Mouse (Mus musculus): ENCODE data around the gene Gm28308. TPM values are rescaled to one million over a fixed set of nuclear protein-coding genes. Genes with fewer than 3 reads are reported as not detected.

Gm28308 gene
- polyA plus RNA-seq, 1 experiment from 2014 or later: not detected

DNA sequence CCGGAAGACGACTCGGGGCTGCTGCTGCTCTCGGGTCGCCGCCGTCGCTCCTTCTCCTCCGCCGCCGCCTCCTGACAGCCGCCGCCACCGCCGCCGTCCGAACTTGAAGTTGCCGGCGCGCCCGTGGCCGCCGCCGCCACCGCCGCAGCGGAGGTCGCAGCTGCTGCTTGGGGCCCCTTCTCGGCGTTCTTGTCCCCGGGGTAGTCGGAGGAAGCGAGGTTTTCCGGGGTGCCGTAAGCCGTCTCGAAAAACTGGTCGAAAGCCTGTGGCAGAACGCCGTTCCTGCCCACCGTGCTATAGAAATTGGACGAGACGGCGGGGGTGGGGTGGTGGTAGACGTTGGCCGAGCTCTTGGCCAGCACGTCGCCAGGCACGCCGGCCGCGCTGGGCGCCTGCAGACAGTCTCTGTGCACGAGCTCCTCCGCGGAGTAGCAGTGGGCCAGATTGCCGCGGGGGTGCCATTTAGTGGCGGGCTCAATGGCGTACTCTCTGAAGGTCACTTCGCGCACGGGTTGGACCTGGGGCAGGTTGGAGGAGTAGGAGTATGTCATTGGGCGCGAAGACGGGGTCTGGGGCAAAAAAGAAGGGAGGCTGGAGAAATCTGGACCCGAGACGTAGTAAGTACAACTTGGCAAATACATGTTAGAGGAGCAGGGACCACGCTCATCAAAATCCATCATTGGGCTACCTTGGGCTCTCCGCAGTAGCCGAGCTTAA is 32.1 kb upstream of the Gm28308 start:
- ATAC-seq (ENCODE audit: low read depth) (no peak), DNase-seq (no peak)
- peak overlapping the region; percentile 18; the same call in 1 of the 2 replicates for H3K4me3 ChIP-seq (replicated peaks)
- no peaks in the 10 kb centered on the region for H3K9me3 ChIP-seq (replicated peaks)
- H3K27me3 ChIP-seq: peaks cover 100% of the 10 kb centered on the region
- H3K27ac ChIP-seq: no peak overlapping the region
- no peaks in the 10 kb centered on the region for H3K36me3 ChIP-seq
- no peak overlapping the region for H3K4me2 ChIP-seq
- no peak overlapping the region for H3K9ac ChIP-seq
- WGBS (ENCODE audit: insufficient replicate concordance): 2% methylated on average over 69 of the region's 71 CpGs
- 0 out of 2 replicates have a peak, but pooled peaks cover 2% of the 10 kb centered on the region for H3K4me1 ChIP-seq (replicated peaks)

DNA sequence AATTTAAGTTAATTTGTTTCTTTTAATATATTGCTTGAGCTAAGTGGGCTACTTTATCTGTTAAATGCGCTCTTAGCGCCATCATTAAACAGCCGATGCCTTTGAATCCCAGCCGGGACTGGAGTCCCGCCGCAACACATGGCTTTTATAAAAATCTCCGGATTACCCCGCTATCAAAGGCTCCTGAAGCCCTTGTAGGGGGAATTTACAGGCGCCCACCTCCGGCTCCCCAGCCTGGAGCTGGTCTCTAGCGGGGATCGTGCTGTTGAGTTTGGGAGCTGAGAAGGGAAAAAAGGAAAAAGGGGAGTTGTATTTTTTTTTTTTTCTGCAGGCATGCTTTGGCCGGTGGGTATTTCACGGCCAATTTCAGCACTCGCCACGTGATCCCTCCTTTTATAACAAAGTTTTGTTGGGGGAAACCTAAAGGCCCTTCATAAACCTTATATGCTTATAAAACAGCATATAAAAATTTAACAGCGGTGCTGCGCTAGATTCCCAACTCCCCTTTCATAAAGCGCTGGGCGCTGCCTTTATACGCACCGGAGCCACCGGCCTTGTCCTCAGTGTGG is 31.4 kb upstream of the Gm28308 start:
- Histone ChIP-seq H3K4me3 (replicated peaks) (0 out of 2 replicates have a peak overlapping the region, but pooled peaks have one; percentile 18), H3K36me3 (no peaks in the 10 kb centered on the region), H3K4me1 (replicated peaks) (0 out of 2 replicates have a peak, but pooled peaks cover 2% of the 10 kb centered on the region), H3K27ac (no peak overlapping the region), H3K9me3 (replicated peaks) (no peaks in the 10 kb centered on the region), H3K9ac (no peak overlapping the region), H3K4me2 (no peak overlapping the region), H3K27me3 (peaks cover 100% of the 10 kb centered on the region)
- no peak for ATAC-seq (ENCODE audit: low read depth)
- no peak for DNase-seq
- WGBS (ENCODE audit: insufficient replicate concordance): 3% methylated on average over 23 of the region's 23 CpGs

- ATAC-seq (ENCODE audit: low read depth): no peak
- Histone ChIP-seq H3K27ac (no peak overlapping the region), H3K27me3 (peaks cover 99% of the 10 kb centered on the region), H3K9me3 (replicated peaks) (no peaks in the 10 kb centered on the region), H3K4me2 (no peak overlapping the region), H3K4me1 (replicated peaks) (0 out of 2 replicates have a peak, but pooled peaks cover 2% of the 10 kb centered on the region), H3K9ac (no peak overlapping the region), H3K36me3 (no peaks in the 10 kb centered on the region), H3K4me3 (replicated peaks) (no peak overlapping the region)
- DNase-seq: no peak
- WGBS (ENCODE audit: insufficient replicate concordance): 3% methylated on average over 12 of the region's 12 CpGs
Measured at GRCm38 (mm10) chr6:52243681-52244121, 30.6 kb upstream of the Gm28308 start.

GRCm38 (mm10) chr6:52242801-52243332 is 29.7 kb upstream of the Gm28308 start:
- 0 out of 2 replicates have a peak, but pooled peaks cover 2% of the 10 kb centered on the region for H3K4me1 ChIP-seq (replicated peaks)
- no peaks in the 10 kb centered on the region for H3K9me3 ChIP-seq (replicated peaks)
- DNase-seq: no peak
- H3K36me3 ChIP-seq: no peaks in the 10 kb centered on the region
- WGBS (ENCODE audit: insufficient replicate concordance): 4% methylated on average over 4 of the region's 4 CpGs
- H3K4me2 ChIP-seq: no peak overlapping the region
- no peak for ATAC-seq (ENCODE audit: low read depth)
- H3K27me3 ChIP-seq: peaks cover 99% of the 10 kb centered on the region
- H3K9ac ChIP-seq: no peak overlapping the region
- no peak overlapping the region for H3K4me3 ChIP-seq (replicated peaks)
- H3K27ac ChIP-seq: no peak overlapping the region

DNA sequence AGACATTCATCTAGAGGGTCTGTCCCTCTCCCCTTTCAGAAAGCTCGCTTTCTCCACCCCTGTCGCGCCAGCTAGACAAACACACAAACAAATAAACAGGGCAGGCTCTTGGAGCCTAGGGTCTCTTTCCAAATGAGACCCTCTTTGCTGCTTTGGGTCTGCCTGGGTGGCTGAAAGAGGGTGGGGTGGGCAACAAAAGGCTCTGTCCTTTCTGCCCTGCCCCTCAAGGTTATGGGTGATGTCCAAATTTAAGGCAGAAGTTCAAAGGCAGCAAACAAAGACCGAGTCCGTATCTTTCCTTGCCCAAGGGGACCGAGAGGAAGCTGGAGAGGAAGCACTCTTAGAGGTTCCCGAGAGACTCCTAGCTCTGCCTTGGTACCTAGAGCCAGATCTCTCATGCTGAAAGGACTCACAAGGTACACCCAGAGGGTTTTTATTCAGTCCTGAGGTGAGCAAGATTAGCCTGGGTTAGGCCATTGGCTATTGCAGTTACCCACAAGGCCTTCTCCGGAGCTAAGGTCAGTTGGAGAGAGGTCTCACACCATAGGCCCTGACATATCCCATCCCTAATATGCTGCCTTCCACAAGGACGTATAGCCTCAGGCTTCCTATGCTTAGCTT is 28.0 kb upstream of the Gm28308 start:
- H3K4me1 ChIP-seq (replicated peaks): 0 out of 2 replicates have a peak, but pooled peaks cover under 1% of the 10 kb centered on the region
- peaks cover 99% of the 10 kb centered on the region for H3K27me3 ChIP-seq
- DNase-seq (no peak), ATAC-seq (ENCODE audit: low read depth) (no peak)
- no peak overlapping the region for H3K9ac ChIP-seq
- no peak overlapping the region for H3K4me2 ChIP-seq
- no peaks in the 10 kb centered on the region for H3K9me3 ChIP-seq (replicated peaks)
- H3K27ac ChIP-seq: no peak overlapping the region
- H3K36me3 ChIP-seq: no peaks in the 10 kb centered on the region
- 2% methylated on average over 9 of the region's 9 CpGs for WGBS (ENCODE audit: insufficient replicate concordance)
- H3K4me3 ChIP-seq (replicated peaks): no peak overlapping the region

DNA sequence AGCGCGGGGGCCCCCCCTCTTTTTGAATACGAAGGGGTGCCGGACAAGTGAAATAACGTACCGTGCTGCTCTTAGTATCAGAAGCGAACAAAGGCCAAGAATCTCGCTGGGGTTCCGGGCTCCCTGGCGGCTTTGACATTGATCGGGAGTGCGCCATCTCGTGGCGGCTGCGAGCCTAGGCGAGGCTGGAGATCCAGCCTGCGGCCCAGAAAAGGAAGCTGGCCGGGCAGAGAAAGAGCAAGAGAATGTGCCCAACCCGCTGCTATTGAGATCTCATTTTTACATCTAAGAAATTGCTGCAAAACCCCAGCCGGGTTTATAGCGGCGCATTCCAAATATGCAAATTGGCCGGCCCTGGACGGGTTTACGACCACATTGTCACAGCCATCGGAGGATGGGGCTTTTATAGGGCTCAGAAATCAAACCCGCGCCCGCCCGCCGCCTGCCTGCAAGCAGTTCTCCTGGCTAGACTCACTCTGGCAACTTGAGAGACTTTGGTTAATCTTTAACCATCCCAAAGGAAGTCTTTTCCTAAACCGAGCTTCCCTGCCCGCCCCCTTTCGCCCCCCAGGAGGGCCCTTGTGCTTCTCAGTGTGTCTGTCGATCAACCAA is 27.4 kb upstream of the Gm28308 start, which contains the start of gene Hoxa10:
Hoxa10 (minus strand) TSS at position 466 of the 612 bp plus-strand sequence.
- Histone ChIP-seq H3K27me3 (peaks cover 99% of the 10 kb centered on the region), H3K4me2 (no peak within 1 kb of the TSS), H3K4me1 (replicated peaks) (no peaks in the 10 kb centered on the region), H3K27ac (no peak within 1 kb of the TSS), H3K4me3 (replicated peaks) (no peak within 1 kb of the TSS), H3K9ac (no peak within 1 kb of the TSS), H3K9me3 (replicated peaks) (no peaks in the 10 kb centered on the region), H3K36me3 (no peaks in the 10 kb centered on the region)
- 1% methylated on average over 35 of the region's 35 CpGs for WGBS (ENCODE audit: insufficient replicate concordance)
- DNase-seq (peak; percentile 33), ATAC-seq (ENCODE audit: low read depth) (no peak)

DNA sequence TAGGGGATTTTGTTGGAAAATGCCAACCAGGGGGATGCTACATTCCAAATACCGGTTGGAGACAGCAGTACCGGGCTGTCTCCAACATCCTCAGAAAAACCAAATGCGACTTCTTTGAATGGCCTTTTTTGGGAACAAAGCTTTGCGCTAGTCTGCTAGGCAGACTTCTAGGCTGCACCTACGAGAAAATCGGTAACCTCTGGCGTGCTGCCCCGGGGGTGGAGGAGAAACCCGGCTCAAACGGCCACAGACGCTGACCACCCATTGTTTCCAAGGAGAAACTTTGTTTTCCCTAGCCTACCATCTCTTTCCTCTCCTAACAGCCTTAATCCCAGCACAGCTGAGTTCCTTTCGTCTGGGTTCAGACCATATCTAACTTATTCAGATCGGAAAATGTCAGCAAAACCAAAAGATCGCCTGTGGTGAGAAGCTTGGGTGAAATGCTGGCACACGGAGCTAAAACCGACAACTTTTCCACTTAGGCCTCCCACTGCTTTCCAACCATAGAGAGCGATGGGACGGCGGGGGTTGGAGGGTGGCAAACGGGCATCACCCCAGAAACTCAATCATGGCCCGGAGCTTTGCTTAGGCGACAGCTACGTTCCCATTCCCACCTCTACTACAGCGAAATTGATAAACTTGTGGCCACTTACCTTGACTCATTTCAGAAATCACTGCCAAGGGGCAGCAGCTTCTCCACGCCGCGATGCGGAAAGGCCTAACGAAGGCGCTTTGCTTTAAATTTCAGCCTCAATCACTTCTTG is 26.7 kb upstream of the Gm28308 start:
- Histone ChIP-seq H3K9me3 (replicated peaks) (no peaks in the 10 kb centered on the region), H3K4me1 (replicated peaks) (no peaks in the 10 kb centered on the region), H3K36me3 (no peaks in the 10 kb centered on the region), H3K4me2 (no peak overlapping the region), H3K27me3 (peaks cover 99% of the 10 kb centered on the region), H3K9ac (no peak overlapping the region), H3K4me3 (replicated peaks) (no peak overlapping the region), H3K27ac (no peak overlapping the region)
- 3% methylated on average over 30 of the region's 30 CpGs for WGBS (ENCODE audit: insufficient replicate concordance)
- no peak for DNase-seq
- ATAC-seq (ENCODE audit: low read depth): no peak

- Histone ChIP-seq H3K36me3 (no peaks in the 10 kb centered on the region), H3K27me3 (peaks cover 99% of the 10 kb centered on the region), H3K9me3 (replicated peaks) (no peaks in the 10 kb centered on the region), H3K4me3 (replicated peaks) (no peak overlapping the region), H3K9ac (no peak overlapping the region), H3K4me1 (replicated peaks) (no peaks in the 10 kb centered on the region), H3K4me2 (no peak overlapping the region), H3K27ac (no peak overlapping the region)
- DNase-seq (no peak), ATAC-seq (ENCODE audit: low read depth) (no peak)
- 6% methylated on average over 7 of the region's 7 CpGs for WGBS (ENCODE audit: insufficient replicate concordance)
Measured at GRCm38 (mm10) chr6:52238976-52239375, 25.8 kb upstream of the Gm28308 start.

DNA sequence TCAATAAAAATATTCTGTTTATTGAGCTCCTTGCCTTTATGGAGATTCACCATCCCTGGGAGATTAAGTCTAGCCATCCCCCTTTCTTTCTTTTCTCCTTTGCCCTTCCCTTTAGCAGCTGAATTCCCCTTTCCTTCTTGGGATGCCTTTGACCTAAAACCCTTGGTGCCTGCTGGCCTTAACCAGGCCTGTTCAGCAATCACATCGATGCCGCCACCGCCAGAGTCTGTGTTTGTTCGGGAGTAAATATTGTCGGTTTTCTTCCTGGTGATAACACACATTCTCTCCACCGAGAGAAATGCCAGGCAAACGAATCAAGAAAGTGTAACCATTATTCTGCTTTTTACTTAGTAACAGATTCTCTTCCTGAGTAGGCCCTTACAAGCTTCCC is 25.0 kb upstream of the Gm28308 start:
- no peak for ATAC-seq (ENCODE audit: low read depth)
- Histone ChIP-seq H3K4me3 (replicated peaks) (no peak overlapping the region), H3K27ac (no peak overlapping the region), H3K4me2 (no peak overlapping the region), H3K9me3 (replicated peaks) (no peaks in the 10 kb centered on the region), H3K27me3 (peaks cover 99% of the 10 kb centered on the region), H3K4me1 (replicated peaks) (no peaks in the 10 kb centered on the region), H3K9ac (no peak overlapping the region), H3K36me3 (no peaks in the 10 kb centered on the region)
- 2% methylated on average over 7 of the region's 7 CpGs for WGBS (ENCODE audit: insufficient replicate concordance)
- DNase-seq: no peak

DNA sequence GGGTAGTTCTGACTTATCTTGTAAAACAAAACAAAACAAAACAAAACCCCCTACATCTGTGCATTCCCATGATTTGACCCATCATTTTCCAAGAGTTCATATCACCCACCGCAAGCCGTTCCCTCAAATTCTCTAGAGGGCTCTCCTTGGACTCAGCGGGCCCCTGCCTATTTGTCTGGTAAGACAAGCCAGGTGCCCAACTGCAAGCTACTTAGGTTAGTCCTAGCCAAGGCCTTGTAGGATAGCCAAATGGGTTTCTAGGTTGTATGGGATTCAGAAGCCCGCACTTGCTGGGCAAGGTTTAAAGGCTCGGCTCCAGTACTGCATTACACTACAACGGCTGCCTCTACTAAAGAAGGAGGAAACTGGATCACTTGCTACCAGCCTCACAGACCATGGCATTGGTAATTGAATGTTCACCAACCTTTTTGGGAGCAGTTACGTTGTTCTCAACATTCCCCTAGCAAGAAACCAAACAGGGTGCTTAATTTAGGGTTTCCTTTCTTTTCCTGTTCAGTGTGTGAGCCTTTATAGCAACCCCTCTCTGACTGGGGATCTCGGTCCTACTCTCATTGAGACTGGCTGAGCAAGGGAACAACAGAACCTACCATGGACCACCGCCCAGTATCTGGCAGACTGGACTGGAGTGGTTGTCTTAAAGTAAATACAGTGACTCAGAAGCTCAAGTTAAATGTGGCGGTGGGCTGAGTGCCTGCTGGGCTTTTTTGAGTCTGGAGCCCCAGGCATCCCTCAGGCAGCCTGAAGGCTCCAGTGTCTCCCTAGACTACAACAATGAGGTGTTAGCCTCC is 24.4 kb upstream of the Gm28308 start:
- H3K9me3 ChIP-seq (replicated peaks): no peaks in the 10 kb centered on the region
- WGBS (ENCODE audit: insufficient replicate concordance): 14% methylated on average over 10 of the region's 10 CpGs
- H3K9ac ChIP-seq: no peak overlapping the region
- H3K4me3 ChIP-seq (replicated peaks): no peak overlapping the region
- no peak overlapping the region for H3K4me2 ChIP-seq
- H3K4me1 ChIP-seq (replicated peaks): no peaks in the 10 kb centered on the region
- no peak overlapping the region for H3K27ac ChIP-seq
- no peak for DNase-seq
- H3K36me3 ChIP-seq: no peaks in the 10 kb centered on the region
- H3K27me3 ChIP-seq: peaks cover 99% of the 10 kb centered on the region
- no peak for ATAC-seq (ENCODE audit: low read depth)

All from liver, embryonic 13.5 days (tissue).